Mouse (Mus musculus) kidney, adult 2 months (tissue): ENCODE results near the gene Lysmd4.

Experiments used
- CTCF ChIP-seq: fragments of 200-500 bp; conservative IDR thresholded peaks from 2 replicates; pipeline ENCODE4 v1.5.1; 2011; ENCODE audit warnings: low read depth, mild to moderate bottlenecking, control low read depth, low read length, moderate library complexity, mixed read lengths; ENCODE audit not compliant: insufficient read depth, insufficient read length
- POLR2A ChIP-seq: fragments of 200-500 bp; IDR thresholded peaks from one replicate; pipeline ENCODE4 v1.6.1; 2011; ENCODE audit warnings: low read depth, low read length, control low read depth

- TF ChIP-seq POLR2A = no peak
- TF ChIP-seq CTCF = no peak
Measured at GRCm38 (mm10) chr7:67207701-67208100, 14.6 kb upstream of the Lysmd4 start.
